Mouse (Mus musculus): ENCODE measurements around the gene Rnase13. TPM values are rescaled to one million over a fixed set of nuclear protein-coding genes. Genes with fewer than 3 reads are reported as not detected.

The Rnase13 gene
- polyA plus RNA-seq, 1 experiment from 2014 or later: not detected

DNA sequence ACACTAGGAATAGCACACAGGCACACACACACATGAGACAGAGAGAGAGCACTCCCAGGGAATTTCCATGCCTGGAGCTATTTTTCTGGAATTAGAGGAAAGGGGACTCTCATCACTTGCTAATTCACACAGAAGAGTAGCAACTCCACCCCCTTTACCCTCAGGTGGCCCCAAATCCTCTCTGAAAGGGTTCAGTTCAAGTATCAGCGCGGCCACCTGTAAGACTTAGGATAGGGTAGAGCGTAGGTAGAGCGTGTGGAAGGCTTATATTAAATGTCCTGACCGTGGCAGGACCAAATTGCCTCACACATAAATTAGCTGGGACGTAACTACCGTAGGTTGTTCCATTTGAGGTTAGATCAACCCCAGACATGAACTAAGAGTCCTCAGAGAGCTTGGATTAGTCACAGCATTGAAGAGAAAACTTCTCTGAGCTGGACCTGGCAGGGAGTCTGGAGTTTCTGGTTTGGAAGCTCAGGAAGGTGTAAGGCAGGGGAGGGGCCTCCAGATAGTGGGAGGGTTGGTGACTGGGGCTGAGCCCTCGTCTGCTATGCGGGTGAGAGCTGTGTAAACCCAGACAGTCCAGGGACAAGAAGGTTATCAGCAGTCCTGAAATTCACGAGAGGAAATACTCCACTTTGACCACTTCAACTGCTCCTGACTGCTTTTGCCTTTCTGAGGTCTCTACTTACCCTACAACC lies 29.3 kb downstream of the Rnase13 start:
- no peak for ATAC-seq (replicated peaks; ENCODE audit: extremely low read depth, insufficient read depth, low FRiP score)

DNA sequence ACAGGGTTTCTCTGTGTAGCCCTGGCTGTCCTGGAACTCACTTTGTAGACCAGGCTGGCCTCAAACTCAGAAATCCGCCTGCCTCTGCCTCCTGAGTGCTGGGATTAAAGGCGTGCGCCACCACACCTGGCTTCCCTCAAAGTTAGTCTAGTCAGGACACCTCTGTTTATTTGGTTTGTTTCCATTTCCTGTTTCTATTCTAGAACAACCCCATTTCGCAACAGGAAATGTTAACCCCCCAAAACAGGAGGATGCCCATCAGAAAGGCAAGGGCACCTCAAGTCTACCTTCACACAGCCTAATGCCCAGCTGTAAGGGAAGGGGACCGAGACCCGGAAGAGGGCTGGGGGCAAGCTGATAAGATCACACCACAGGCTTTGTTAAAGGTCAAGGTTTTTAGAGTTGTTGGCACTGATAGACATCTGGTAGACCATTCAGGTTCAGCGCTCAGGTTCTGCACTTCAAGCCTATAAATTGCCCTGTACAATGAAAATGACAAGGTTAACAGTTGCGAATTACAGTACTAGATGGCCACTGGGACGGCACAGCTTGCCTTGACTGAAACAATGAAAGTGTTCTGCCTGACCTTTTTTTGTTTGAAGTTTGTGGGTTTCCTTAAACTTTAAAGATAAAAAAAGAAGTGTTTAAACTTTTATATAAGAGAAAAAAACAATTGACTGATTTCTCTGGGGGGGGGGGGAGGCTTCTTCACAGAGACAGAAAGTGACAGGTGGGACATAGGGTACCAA lies 30.2 kb downstream of the Rnase13 start, which contains the start of gene Slc39a2:
Gene Slc39a2, plus strand, starts transcription at position 699 of the 749 bp plus-strand sequence.
- H3K36me3 ChIP-seq (ENCODE audit: control insufficient read depth, insufficient read depth): peaks cover 42% of the 10 kb centered on the region
- no peak within 1 kb of the TSS for H3K9ac ChIP-seq (ENCODE audit: low read length)
- ATAC-seq (replicated peaks; ENCODE audit: extremely low read depth, insufficient read depth, low FRiP score): no peak
- no peak within 1 kb of the TSS for H3K27ac ChIP-seq (ENCODE audit: low read length)
- H3K4me2 ChIP-seq (ENCODE audit: low read depth, low read length): no peak within 1 kb of the TSS
- 91% methylated on average over 9 of the region's 9 CpGs for WGBS
- H3K4me3 ChIP-seq (ENCODE audit: low read length): no peak within 1 kb of the TSS
- no peaks in the 10 kb centered on the region for H3K27me3 ChIP-seq (ENCODE audit: control insufficient read depth, insufficient read depth, low read length)
- H3K4me1 ChIP-seq (ENCODE audit: control insufficient read depth, insufficient read depth, low read length): peaks cover 6% of the 10 kb centered on the region; the same call in 1 of the 2 replicates
- no peaks in the 10 kb centered on the region for H3K9me3 ChIP-seq (replicated peaks; ENCODE audit: control insufficient read depth, low read length)

More for the DNA sequence above, 29.3 kb downstream of the Rnase13 start:
- Histone ChIP-seq H3K27me3 (ENCODE audit: control insufficient read depth, insufficient read depth, low read length) (no peaks in the 10 kb centered on the region), H3K4me2 (ENCODE audit: low read depth, low read length) (no peak overlapping the region), H3K4me1 (ENCODE audit: control insufficient read depth, insufficient read depth, low read length) (peaks cover 6% of the 10 kb centered on the region; the same call in 1 of the 2 replicates), H3K36me3 (ENCODE audit: control insufficient read depth, insufficient read depth) (peaks cover 34% of the 10 kb centered on the region), H3K4me3 (ENCODE audit: low read length) (no peak overlapping the region), H3K27ac (ENCODE audit: low read length) (no peak overlapping the region), H3K9ac (ENCODE audit: low read length) (no peak overlapping the region), H3K9me3 (replicated peaks; ENCODE audit: control insufficient read depth, low read length) (no peaks in the 10 kb centered on the region)
- WGBS: 29% methylated on average over 10 of the region's 10 CpGs

GRCm38 (mm10) chr14:51889833-51890232 lies 32.7 kb downstream of the Rnase13 start:
- Histone ChIP-seq H3K27me3 (ENCODE audit: control insufficient read depth, insufficient read depth, low read length) (no peaks in the 10 kb centered on the region), H3K4me1 (ENCODE audit: control insufficient read depth, insufficient read depth, low read length) (peaks cover 17% of the 10 kb centered on the region), H3K9me3 (replicated peaks; ENCODE audit: control insufficient read depth, low read length) (no peaks in the 10 kb centered on the region), H3K4me2 (ENCODE audit: low read depth, low read length) (no peak overlapping the region), H3K9ac (ENCODE audit: low read length) (no peak overlapping the region), H3K27ac (ENCODE audit: low read length) (no peak overlapping the region), H3K36me3 (ENCODE audit: control insufficient read depth, insufficient read depth) (peaks cover 49% of the 10 kb centered on the region), H3K4me3 (ENCODE audit: low read length) (no peak overlapping the region)
- WGBS: 82% methylated on average over 6 of the region's 6 CpGs
- ATAC-seq (replicated peaks; ENCODE audit: extremely low read depth, insufficient read depth, low FRiP score): no peak

- Histone ChIP-seq H3K4me3 (ENCODE audit: low read length) (no peak overlapping the region), H3K9me3 (replicated peaks; ENCODE audit: control insufficient read depth, low read length) (no peaks in the 10 kb centered on the region), H3K36me3 (ENCODE audit: control insufficient read depth, insufficient read depth) (peaks cover 41% of the 10 kb centered on the region), H3K4me1 (ENCODE audit: control insufficient read depth, insufficient read depth, low read length) (peaks cover 11% of the 10 kb centered on the region), H3K27ac (ENCODE audit: low read length) (no peak overlapping the region), H3K9ac (ENCODE audit: low read length) (no peak overlapping the region; the same call in 1 of the 2 replicates), H3K4me2 (ENCODE audit: low read depth, low read length) (peak overlapping the region; percentile 95), H3K27me3 (ENCODE audit: control insufficient read depth, insufficient read depth, low read length) (no peaks in the 10 kb centered on the region)
- no peak for ATAC-seq (replicated peaks; ENCODE audit: extremely low read depth, insufficient read depth, low FRiP score)
- WGBS: 57% methylated on average over 6 of the region's 6 CpGs
These were observed 36.5 kb downstream of the Rnase13 start for GRCm38 (mm10) chr14:51886051-51886450.

DNA sequence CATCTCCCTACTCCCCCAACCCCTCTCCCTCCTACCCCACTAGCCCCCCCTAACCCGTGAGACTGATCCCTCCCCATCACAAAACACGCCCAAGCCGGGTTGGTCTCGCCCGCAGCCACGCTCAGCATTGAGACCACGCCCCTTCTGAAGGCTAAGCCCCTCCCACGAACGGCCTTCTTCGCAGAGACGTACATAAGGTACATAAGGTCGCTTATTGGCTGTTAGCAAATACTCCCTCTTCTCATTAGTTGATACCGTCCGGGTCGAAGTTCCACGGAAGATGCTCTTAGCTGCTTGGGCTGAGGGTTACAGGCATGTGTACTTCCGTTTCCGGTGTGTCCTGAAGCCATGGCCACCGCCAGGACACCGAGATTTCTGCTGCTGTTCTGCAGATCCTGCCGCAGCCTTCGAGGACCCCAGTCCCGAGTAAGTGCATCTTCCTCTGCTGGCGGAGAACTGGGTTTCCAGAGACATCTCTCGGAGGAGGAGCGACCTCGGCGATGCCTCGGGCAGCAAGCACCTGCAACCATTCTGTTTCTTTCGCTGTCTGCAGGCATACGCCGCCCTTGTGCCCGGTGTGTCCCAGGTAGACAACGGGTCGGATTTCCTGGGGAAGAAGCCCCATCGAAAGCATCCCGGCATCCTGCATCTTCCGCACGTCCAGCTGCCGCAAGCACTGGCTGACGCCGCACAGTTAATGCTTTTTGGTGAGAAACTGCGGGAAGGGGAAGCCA lies 37.8 kb downstream of the Rnase13 start, which contains the start of gene Mettl17:
Gene Mettl17, plus strand, starts transcription at position 245 of the 734 bp plus-strand sequence.
- Histone ChIP-seq H3K9me3 (replicated peaks; ENCODE audit: control insufficient read depth, low read length) (no peaks in the 10 kb centered on the region), H3K4me2 (ENCODE audit: low read depth, low read length) (peak within 1 kb of the TSS; percentile 95), H3K27ac (ENCODE audit: low read length) (peak within 1 kb of the TSS; percentile 69), H3K36me3 (ENCODE audit: control insufficient read depth, insufficient read depth) (peaks cover 30% of the 10 kb centered on the region), H3K27me3 (ENCODE audit: control insufficient read depth, insufficient read depth, low read length) (no peaks in the 10 kb centered on the region), H3K9ac (ENCODE audit: low read length) (peak within 1 kb of the TSS; percentile 77), H3K4me3 (ENCODE audit: low read length) (peak within 1 kb of the TSS; percentile 86), H3K4me1 (ENCODE audit: control insufficient read depth, insufficient read depth, low read length) (peaks cover 11% of the 10 kb centered on the region)
- ATAC-seq (replicated peaks; ENCODE audit: extremely low read depth, insufficient read depth, low FRiP score): peak; percentile 95
- WGBS: under 1% methylated on average over 43 of the region's 43 CpGs

- Histone ChIP-seq H3K9ac (ENCODE audit: low read length) (peak overlapping the region; percentile 70), H3K27me3 (ENCODE audit: control insufficient read depth, insufficient read depth, low read length) (no peaks in the 10 kb centered on the region), H3K4me2 (ENCODE audit: low read depth, low read length) (peak overlapping the region; percentile 95), H3K9me3 (replicated peaks; ENCODE audit: control insufficient read depth, low read length) (no peaks in the 10 kb centered on the region), H3K4me3 (ENCODE audit: low read length) (peak overlapping the region; percentile 86), H3K4me1 (ENCODE audit: control insufficient read depth, insufficient read depth, low read length) (peaks cover 11% of the 10 kb centered on the region), H3K27ac (ENCODE audit: low read length) (peak overlapping the region; percentile 69), H3K36me3 (ENCODE audit: control insufficient read depth, insufficient read depth) (peaks cover 24% of the 10 kb centered on the region)
- WGBS: 2% methylated on average over 14 of the region's 14 CpGs
- ATAC-seq (replicated peaks; ENCODE audit: extremely low read depth, insufficient read depth, low FRiP score): peak; percentile 1; the same call in 1 of the 2 replicates
These were observed 38.5 kb downstream of the Rnase13 start for GRCm38 (mm10) chr14:51884031-51884544.

DNA sequence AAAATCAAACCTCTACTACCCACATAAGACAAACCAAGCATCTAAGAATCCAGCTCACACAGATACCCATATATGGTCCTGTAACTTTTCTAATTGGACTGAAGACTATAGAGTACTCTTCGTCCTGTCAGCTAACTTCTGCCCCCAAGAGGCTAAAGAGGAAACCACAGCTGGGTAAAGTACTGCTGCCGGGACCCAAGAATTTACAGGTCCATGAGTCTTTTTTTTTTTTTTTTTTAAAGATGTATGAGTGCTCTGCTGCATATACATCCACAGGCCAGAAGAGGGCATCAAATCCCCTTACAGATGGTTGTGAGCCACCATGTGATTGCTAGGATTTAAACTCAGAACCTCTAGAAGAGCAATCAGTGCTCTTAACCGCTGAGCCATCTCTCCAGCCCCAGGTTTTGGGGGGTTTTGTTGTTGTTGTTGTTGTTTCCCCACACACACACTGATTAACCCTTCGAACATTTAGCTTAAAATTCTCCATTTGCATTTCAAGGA lies 39.0 kb downstream of the Rnase13 start:
- Histone ChIP-seq H3K4me1 (ENCODE audit: control insufficient read depth, insufficient read depth, low read length) (peaks cover 11% of the 10 kb centered on the region), H3K9me3 (replicated peaks; ENCODE audit: control insufficient read depth, low read length) (no peaks in the 10 kb centered on the region), H3K9ac (ENCODE audit: low read length) (peak overlapping the region; percentile 70), H3K36me3 (ENCODE audit: control insufficient read depth, insufficient read depth) (peaks cover 19% of the 10 kb centered on the region), H3K4me2 (ENCODE audit: low read depth, low read length) (peak overlapping the region; percentile 95), H3K27ac (ENCODE audit: low read length) (peak overlapping the region; percentile 69), H3K27me3 (ENCODE audit: control insufficient read depth, insufficient read depth, low read length) (no peaks in the 10 kb centered on the region), H3K4me3 (ENCODE audit: low read length) (peak overlapping the region; percentile 86)
- 0% methylated on average over 4 of the region's 4 CpGs for WGBS
- ATAC-seq (replicated peaks; ENCODE audit: extremely low read depth, insufficient read depth, low FRiP score): peak; percentile 25; the same call in 1 of the 2 replicates

GRCm38 (mm10) chr14:51877517-51877916 lies 45.1 kb downstream of the Rnase13 start:
- Histone ChIP-seq H3K27me3 (ENCODE audit: control insufficient read depth, insufficient read depth, low read length) (no peaks in the 10 kb centered on the region), H3K9me3 (replicated peaks; ENCODE audit: control insufficient read depth, low read length) (no peaks in the 10 kb centered on the region), H3K4me2 (ENCODE audit: low read depth, low read length) (no peak overlapping the region), H3K27ac (ENCODE audit: low read length) (no peak overlapping the region), H3K4me3 (ENCODE audit: low read length) (no peak overlapping the region), H3K9ac (ENCODE audit: low read length) (no peak overlapping the region), H3K36me3 (ENCODE audit: control insufficient read depth, insufficient read depth) (no peaks in the 10 kb centered on the region), H3K4me1 (ENCODE audit: control insufficient read depth, insufficient read depth, low read length) (no peaks in the 10 kb centered on the region)
- ATAC-seq (replicated peaks; ENCODE audit: extremely low read depth, insufficient read depth, low FRiP score): no peak
- WGBS: 67% methylated on average over 3 of the region's 3 CpGs

Data from heart, embryonic 16.5 days (tissue).